Mouse (Mus musculus): ENCODE measurements around the gene Kif21a.

Gene Kif21a

GRCm38 (mm10) chr15:91017261-91018160 lies 32.2 kb downstream of the Kif21a start:
- no peak for DNase-seq

DNA sequence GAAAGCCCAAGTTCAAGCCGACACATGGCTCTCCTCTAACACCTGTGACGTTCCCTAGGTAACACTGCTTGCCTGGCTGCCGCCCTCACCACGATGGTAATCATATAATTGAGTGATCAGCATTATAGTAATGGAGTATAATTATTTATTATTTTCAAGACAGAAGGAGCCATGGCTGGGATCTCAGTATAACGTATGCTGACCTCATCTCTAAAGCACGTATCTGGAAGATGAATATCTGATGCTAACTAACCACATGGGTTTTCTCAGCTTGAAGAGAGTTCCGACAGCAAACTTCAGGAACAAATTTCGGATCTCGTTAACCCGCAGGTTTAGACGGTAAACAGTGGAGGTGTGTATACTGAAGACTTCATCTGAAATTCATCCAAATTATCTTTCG lies 33.4 kb downstream of the Kif21a start:
- no peak for DNase-seq

- DNase-seq, result no peak
These were observed 36.8 kb downstream of the Kif21a start for GRCm38 (mm10) chr15:91012793-91013580.

GRCm38 (mm10) chr15:91010218-91010617 lies 39.5 kb downstream of the Kif21a start:
- no peak for DNase-seq

- no peak for DNase-seq
These were observed 42.5 kb downstream of the Kif21a start for GRCm38 (mm10) chr15:91007123-91007830.

DNA sequence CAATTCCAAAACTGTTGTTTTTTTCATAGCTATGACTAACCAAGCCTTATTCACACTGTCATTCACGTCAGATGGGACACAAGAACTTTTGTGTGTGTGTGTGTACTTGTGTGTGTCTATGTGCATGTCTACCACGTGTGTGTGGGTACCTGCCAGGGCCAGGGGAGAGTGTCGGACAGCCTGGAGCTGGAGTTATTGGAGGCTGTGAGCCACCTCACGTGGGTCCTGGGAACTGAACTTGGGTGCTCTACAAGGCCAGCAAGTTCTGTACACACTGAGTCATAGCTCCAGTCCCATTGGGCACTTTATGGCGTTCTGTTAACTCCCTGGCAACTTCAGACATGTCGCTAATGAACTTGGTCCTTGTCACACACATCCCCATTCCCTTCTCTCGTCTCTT lies 45.0 kb downstream of the Kif21a start:
- DNase-seq, result no peak

GRCm38 (mm10) chr15:91001037-91001616 lies 48.6 kb downstream of the Kif21a start:
- DNase-seq, result no peak

DNA sequence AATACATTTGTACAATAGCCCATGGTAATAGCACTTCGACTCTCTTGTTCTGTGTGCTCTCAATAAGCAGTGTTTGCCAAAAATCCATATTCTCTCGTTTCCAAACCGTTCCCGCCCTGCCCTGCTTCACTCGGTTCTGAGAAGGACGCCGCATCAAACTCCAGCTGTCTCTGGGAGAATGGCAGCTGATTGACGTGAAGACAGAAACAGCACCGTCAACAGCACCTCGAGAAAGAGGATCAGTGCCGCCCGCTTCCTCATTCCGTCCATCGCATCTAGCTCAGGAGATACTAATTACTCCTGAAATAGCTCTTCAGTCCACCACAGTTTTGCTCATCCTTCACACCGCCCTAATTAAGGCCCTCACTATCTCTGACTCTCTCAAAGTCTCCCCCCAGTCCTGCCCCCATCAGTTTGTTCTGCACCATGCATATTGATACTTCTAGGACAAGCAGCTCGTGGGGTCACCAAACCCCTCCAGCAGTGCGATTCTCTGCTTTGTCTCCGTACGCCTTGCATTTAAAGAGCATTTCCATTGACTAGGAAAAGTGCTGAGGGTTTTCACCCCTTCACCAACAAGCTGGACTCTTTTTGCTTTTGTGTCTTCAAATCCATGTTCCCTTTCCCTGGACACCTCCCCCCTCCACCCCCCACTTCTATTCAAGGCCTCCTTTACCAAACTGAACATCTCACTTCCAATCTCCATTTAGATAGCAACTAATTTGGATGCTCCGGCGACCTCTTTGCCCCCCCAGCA lies 49.3 kb downstream of the Kif21a start:
- no peak for DNase-seq

- no peak for DNase-seq
These were observed 56.9 kb downstream of the Kif21a start for GRCm38 (mm10) chr15:90992871-90993270.

DNA sequence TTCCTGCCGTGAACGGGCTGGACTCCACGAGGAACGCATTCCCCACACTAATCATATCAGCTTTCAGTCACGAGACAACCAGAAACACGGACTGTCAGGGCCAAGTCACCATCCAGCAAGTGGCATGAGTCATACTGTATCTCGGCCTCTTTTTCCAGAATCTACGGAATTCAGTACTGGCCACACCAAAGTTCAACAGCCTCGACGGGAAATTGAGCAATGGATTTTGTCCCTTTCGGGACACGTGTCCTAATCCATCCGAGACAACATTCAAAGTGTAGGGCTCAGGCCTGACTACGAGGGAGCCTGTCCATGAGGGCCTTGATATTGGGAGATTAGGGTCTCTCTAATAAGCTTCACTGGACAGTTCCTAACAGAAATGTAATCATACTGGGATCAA lies 57.4 kb downstream of the Kif21a start:
- no peak for DNase-seq

GRCm38 (mm10) chr15:90991843-90992242 lies 57.9 kb downstream of the Kif21a start:
- DNase-seq, result no peak

DNA sequence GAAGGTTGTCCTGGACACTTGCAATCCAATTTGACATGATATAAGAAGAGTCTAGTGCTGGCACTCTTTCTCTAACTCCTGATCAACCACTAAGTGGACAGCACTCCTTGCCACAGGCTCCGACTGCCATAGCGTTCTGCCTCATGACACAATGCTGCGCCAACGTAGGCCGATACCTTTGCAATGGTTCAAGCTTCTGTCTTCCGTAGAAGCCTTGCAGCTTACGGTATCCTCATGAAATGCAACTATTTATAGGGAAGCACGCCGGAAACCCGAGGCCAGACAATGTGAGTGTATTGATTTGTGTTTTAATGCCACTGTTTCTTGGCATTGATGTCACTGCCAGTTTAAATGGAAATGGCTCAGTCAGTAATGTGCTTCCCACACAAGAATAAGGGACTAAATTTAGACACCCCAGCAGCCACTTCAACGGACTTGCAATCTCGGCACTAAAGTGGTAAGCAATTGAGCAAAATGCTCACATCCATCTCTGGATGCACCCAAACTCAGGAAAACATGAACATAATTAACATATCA lies 62.0 kb downstream of the Kif21a start:
- DNase-seq, result no peak

GRCm38 (mm10) chr15:90975914-90976313 lies 73.8 kb downstream of the Kif21a start:
- DNase-seq, result no peak

GRCm38 (mm10) chr15:90971914-90972767 lies 77.6 kb downstream of the Kif21a start:
- DNase-seq, result no peak

DNA sequence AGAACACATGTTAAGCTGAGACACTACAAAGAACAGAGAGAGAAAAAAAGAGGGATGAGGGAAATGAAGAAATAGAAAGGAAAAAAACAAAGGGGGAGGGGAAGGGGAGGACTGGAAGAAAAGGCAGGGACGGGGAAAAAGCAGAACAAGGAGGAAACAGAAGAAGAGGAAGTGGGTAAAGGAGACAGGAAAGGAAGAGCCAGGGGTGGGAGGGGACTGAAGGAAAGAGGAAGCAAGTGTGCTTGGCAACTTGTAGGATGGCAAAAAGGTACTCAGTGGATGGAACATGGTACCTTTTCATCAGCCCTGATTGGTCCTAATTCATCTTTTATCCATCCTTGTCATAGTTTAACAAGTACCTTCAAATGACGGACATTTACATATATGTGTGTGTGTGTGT lies 86.4 kb downstream of the Kif21a start:
- DNase-seq, result no peak

GRCm38 (mm10) chr15:90962548-90962947 lies 87.2 kb downstream of the Kif21a start:
- DNase-seq, result no peak

DNA sequence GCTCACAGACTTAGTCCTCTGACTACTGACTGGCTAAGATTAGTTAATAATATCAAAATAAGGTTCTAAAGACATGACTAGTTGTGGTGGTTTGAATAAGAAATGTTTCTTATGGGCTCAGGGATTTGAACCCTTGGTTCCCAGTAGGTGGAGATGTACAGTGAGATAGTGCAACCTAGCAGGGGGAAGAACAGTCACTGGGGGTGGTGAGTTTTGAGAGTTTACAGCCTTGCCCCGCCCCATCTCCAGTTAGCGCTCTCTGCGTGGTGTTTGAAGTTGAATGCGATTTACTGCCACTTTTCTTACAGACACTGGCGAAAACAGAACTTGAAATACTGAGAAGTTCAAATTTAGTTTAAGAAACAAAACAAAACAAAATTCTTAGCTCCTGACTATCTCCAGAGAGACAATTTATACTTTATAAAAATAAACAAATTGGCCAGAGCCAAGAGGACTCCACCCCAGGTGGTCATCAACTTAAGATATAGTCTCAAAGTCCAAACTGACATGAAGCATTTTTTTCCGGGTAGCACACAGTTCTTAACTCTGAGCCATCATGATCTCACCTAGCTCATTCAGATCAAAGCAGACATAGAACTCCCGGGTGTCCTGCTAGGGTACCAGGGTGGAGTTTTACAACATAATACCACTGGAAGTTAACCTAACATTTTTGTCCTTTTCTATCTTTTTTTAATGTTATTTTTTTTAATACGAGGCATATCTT lies 88.8 kb downstream of the Kif21a start:
- no peak for DNase-seq

DNA sequence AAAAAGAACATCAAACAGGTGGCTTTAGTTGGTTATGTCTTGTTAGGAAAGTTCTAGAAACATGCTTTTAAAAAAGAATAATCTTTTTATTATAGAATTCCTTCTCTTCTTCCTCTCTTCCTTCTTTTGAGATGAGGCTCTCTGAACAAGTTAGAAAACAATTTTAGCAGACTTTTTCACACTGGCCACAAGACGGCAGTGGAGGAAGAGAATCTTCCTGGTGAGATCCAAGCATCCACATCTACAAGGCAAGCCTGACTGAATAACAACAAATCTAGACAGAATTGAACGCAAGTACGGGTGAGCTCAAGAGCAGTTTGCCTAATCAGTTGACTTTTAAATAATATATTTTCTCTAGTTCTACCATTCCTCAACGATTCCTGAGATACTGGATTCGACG lies 98.4 kb downstream of the Kif21a start:
- DNase-seq, result no peak

- DNase-seq, result no peak
These were observed 111.3 kb downstream of the Kif21a start for GRCm38 (mm10) chr15:90938469-90938868.

DNA sequence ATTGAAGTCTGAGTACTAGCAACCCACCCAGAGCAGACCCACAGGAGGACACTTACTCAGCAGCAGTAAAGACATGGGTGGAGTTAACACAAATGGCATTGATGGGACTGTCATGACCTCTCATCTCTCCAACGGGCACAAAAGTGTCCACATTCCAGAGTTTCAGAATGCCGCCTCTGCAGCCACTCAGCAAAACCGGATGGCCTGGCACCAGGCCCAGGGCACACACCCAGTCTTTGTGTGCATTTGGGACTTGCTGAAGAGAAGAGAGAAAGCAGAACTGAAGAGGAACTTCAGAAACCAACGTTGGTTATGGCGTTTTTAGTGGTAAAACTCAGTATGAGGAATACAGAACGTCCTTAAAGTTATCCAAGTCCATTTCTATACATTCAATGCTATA lies 114.2 kb downstream of the Kif21a start:
- no peak for DNase-seq
